Mouse (Mus musculus) lung, embryonic 14.5 days (tissue): ENCODE data around the gene Tm6sf2. TPM values are rescaled to one million over a fixed set of nuclear protein-coding genes. Genes with fewer than 3 reads are reported as not detected.

ENCODE experiments used
- ATAC-seq: fragments of 200-750 bp; cut with Nextera tagmentation; 2 replicates; pipeline ENCODE4 v1.8.0; 2017; ENCODE audit warnings: mild to moderate bottlenecking, moderate TSS enrichment, moderate library complexity; ENCODE audit not compliant: insufficient read depth
- DNase-seq: peaks from one replicate; pipeline ENCODE4 v3.0.0-alpha.2; 2015
- H3K27ac ChIP-seq: fragments of 300-500 bp; sonication (generic); 2 replicates; pipeline ENCODE4 v1.5.1; 2014; ENCODE audit warnings: low read depth, mild to moderate bottlenecking, moderate library complexity
- H3K27me3 ChIP-seq: fragments of 300-500 bp; sonication (generic); 2 replicates; pipeline ENCODE4 v1.6.1; 2014; ENCODE audit warnings: low read length, control low read depth; ENCODE audit not compliant: insufficient read depth
- H3K36me3 ChIP-seq: fragments of 300-500 bp; sonication (generic); 2 replicates; pipeline ENCODE4 v1.6.1; 2014; ENCODE audit warnings: control low read depth; ENCODE audit not compliant: insufficient read depth
- H3K4me1 ChIP-seq: fragments of 300-500 bp; sonication (generic); 2 replicates; pipeline ENCODE4 v1.6.1; 2014; ENCODE audit warnings: antibody characterized with exemption, control low read depth; ENCODE audit not compliant: insufficient read depth
- H3K4me2 ChIP-seq: fragments of 300-500 bp; sonication (generic); 2 replicates; pipeline ENCODE4 v1.6.1; 2014; ENCODE audit warnings: mild to moderate bottlenecking
- H3K4me3 ChIP-seq: fragments of 300-500 bp; sonication (generic); 2 replicates; pipeline ENCODE4 v1.5.1; 2014; ENCODE audit warnings: low read depth, low read length
- H3K9ac ChIP-seq: fragments of 300-500 bp; sonication (generic); 2 replicates; pipeline ENCODE4 v1.6.1; 2014
- H3K9me3 ChIP-seq: fragments of 300-500 bp; sonication (generic); 2 replicates; pipeline ENCODE4 v1.6.1; 2016; ENCODE audit warnings: low read depth, low read length, control low read depth
- CTCF ChIP-seq: IDR thresholded peaks from 2 replicates; pipeline ENCODE4 v1.5.1; 2016; ENCODE audit warnings: antibody characterized with exemption, low read depth
- WGBS: fragments of 180-500 bp; shearing (Covaris S2); extraction: QIAGEN DNeasy Blood & Tissue Kit; methylation state at CpG from one replicate; pipeline ENCODE4 v1.1.7; 2014; 5-methylcytosine and 5-hydroxymethylcytosine counted together
- polyA plus RNA-seq: library from polyadenylated mRNA; unstranded; fragments of >200 nt; fragmentation: Nextera tagmentation; extraction: Ambion mirVana; gene quantifications from 2 replicates; pipeline ENCODE4 v1.2.1, GENCODE M21; 2014

Gene Tm6sf2
- polyA plus RNA-seq, 1 experiment from 2014 or later, result 1.1 TPM

DNA sequence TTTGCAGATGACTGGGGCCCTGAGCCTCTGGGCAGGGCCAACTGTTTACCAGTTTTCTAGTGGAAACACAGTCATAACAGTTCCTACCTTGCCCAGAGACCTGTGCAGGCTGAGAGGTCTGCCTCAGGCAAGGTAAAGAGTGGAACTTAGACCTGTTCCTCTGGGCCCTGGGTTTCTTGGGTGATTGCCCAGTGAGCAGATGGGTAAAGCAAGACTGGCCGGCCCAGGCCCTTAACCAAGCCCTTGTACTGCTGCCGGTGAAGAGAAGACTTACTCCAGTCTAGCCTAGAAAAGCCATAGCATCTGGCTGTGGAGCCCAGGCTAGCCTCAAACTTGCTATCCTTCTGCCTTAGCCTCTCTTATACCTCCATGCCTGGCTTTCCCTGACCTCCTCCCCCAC, 9.3 kb downstream of the Tm6sf2 start:
- Histone ChIP-seq H3K9ac (no peak overlapping the region), H3K4me1 (no peaks in the 10 kb centered on the region), H3K36me3 (no peaks in the 10 kb centered on the region), H3K27ac (no peak overlapping the region), H3K27me3 (peaks cover 53% of the 10 kb centered on the region), H3K4me2 (no peak overlapping the region), H3K4me3 (no peak overlapping the region), H3K9me3 (no peaks in the 10 kb centered on the region)
- 89% methylated on average over 2 of the region's 2 CpGs for WGBS
- no peak for TF ChIP-seq CTCF
- ATAC-seq, result no peak
- DNase-seq, result no peak

DNA sequence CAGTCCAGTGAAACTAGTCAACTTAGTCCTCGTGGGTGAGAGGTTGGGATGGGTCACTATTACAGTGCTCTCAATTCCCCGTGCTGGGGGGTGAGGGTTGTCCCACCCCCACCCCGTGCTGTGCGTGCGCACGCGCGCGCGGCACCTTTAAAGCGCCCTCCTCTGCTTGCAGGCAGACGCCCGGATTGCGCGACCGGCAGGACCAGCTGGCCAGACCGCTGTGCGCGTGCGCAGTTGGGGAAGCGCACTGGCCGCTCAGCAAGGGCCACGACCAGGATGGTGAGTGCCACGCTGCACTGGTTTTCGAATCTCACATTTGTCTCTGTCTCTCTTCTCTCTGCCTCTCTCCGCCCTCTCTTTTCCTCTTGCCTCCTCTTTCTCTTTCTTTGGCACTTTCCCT, 10.6 kb downstream of the Tm6sf2 start, which contains the start of gene Hapln4:
Gene Hapln4 (plus strand): TSS at position 173 of the 400 bp plus-strand sequence.
- no peak within 1 kb of the TSS for H3K9ac ChIP-seq
- H3K27me3 ChIP-seq, result peaks cover 66% of the 10 kb centered on the region
- WGBS, result under 1% methylated on average over 26 of the region's 26 CpGs
- H3K4me1 ChIP-seq, result no peaks in the 10 kb centered on the region
- DNase-seq (peak; percentile 65), ATAC-seq (no peak)
- no peaks in the 10 kb centered on the region for H3K36me3 ChIP-seq
- peak within 1 kb of the TSS; percentile 57 for H3K4me2 ChIP-seq
- peak within 1 kb of the TSS; percentile 30 for H3K4me3 ChIP-seq
- no peaks in the 10 kb centered on the region for H3K9me3 ChIP-seq
- no peak within 1 kb of the TSS for H3K27ac ChIP-seq
- no peak for TF ChIP-seq CTCF

DNA sequence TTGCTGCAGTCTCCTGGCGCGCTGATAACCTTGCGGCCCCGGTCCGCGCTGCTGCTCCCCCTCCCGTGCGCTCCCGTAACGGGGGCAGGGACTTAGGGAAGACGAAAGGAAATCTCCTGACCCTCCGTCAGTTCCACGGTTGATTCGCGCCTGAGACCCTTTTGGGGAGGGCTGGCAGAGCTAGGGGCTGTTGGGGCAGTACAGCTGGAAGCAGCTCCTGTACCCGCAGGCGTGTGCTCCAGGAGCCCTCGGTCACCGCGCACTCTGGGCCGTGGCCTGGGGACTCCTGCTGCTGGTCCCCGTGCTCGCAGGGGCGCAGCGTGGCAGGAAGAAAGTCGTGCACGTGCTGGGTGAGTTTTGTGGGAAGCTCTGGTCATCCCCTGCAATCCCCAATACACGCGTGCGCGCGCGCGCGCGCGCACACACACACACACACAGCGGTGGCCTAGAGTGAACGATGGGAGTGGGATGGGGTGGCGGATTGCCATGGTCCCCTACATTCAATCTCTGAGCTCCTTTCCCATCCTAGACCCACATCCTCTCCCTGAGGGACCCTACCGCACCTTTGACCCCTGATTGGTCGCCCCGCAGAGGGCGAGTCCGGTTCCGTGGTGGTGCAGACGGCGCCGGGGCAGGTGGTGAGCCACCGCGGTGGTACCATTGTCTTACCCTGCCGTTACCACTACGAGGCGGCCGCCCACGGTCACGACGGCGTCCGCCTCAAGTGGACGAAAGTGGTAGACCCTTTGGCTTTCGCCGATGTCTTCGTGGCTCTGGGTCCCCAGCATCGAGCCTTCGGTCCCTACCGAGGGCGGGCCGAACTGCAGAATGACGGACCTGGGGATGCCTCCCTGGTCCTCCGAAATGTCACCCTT, 11.7 kb downstream of the Tm6sf2 start:
- H3K36me3 ChIP-seq, result no peaks in the 10 kb centered on the region
- H3K4me3 ChIP-seq, result peak overlapping the region; percentile 30
- H3K9me3 ChIP-seq, result no peaks in the 10 kb centered on the region
- H3K27me3 ChIP-seq, result peaks cover 78% of the 10 kb centered on the region
- DNase-seq (peak; percentile 9), ATAC-seq (no peak)
- peak overlapping the region; percentile 57 for H3K4me2 ChIP-seq
- no peaks in the 10 kb centered on the region for H3K4me1 ChIP-seq
- H3K27ac ChIP-seq, result no peak overlapping the region
- 2% methylated on average over 71 of the region's 71 CpGs for WGBS
- no peak overlapping the region for H3K9ac ChIP-seq
- TF ChIP-seq CTCF, result peak; percentile 14; the same call in 1 of the 2 replicates

DNA sequence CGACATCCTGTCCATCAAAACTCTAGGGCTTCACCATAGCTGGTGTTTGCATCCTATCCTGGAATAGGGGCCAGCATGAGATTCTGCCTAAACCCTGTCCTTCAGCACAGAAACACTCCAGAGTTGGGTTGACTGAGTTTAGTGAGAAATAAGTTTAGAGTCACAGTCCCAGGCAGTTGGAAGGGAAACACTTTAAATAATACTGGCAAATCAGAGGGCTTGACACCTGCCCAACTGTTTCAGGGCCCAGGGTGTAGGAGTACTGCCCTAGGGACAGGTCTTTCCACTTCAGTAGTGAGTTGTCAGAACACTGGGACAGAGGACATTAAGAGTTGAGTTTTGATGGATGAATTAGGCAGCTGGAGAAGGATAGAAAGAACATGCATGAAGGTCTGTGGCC, 13.4 kb downstream of the Tm6sf2 start:
- WGBS, result 39% methylated on average over 1 of the region's 1 CpGs
- H3K27me3 ChIP-seq, result peaks cover 93% of the 10 kb centered on the region
- no peak for DNase-seq

GRCm38 (mm10) chr8:70087237-70087636, 14.5 kb downstream of the Tm6sf2 start:
- Histone ChIP-seq H3K27ac (no peak overlapping the region), H3K36me3 (no peaks in the 10 kb centered on the region), H3K4me1 (no peaks in the 10 kb centered on the region), H3K27me3 (peaks cover 90% of the 10 kb centered on the region), H3K4me3 (no peak overlapping the region), H3K9me3 (no peaks in the 10 kb centered on the region), H3K9ac (no peak overlapping the region), H3K4me2 (no peak overlapping the region)
- DNase-seq, result no peak
- TF ChIP-seq CTCF, result no peak
- 3% methylated on average over 7 of the region's 7 CpGs for WGBS
- ATAC-seq, result no peak

More for the DNA sequence above, 13.4 kb downstream of the Tm6sf2 start:
- H3K27ac ChIP-seq, result no peak overlapping the region
- no peak overlapping the region for H3K4me2 ChIP-seq
- H3K4me3 ChIP-seq, result no peak overlapping the region
- no peak for ATAC-seq
- H3K9me3 ChIP-seq, result no peaks in the 10 kb centered on the region
- no peak for TF ChIP-seq CTCF
- no peak overlapping the region for H3K9ac ChIP-seq
- no peaks in the 10 kb centered on the region for H3K36me3 ChIP-seq
- no peaks in the 10 kb centered on the region for H3K4me1 ChIP-seq

- no peak overlapping the region for H3K27ac ChIP-seq
- H3K4me1 ChIP-seq, result no peaks in the 10 kb centered on the region
- H3K9me3 ChIP-seq, result no peaks in the 10 kb centered on the region
- peak; percentile 57 for ATAC-seq
- H3K27me3 ChIP-seq, result peaks cover 83% of the 10 kb centered on the region
- peak; percentile 76 for TF ChIP-seq CTCF
- peak overlapping the region; percentile 32 for H3K4me3 ChIP-seq
- DNase-seq, result peak; percentile 69
- no peaks in the 10 kb centered on the region for H3K36me3 ChIP-seq
- H3K4me2 ChIP-seq, result peak overlapping the region; percentile 54
- no peak overlapping the region; the same call in 1 of the 2 replicates for H3K9ac ChIP-seq
- 3% methylated on average over 56 of the region's 56 CpGs for WGBS
These were observed 15.3 kb downstream of the Tm6sf2 start for GRCm38 (mm10) chr8:70087836-70088650.
